Mouse (Mus musculus) midbrain, embryonic 11.5 days (tissue): ENCODE data around the gene Ssbp4. TPM values are rescaled to one million over a fixed set of nuclear protein-coding genes. Genes with fewer than 3 reads are reported as not detected.

Experiments
- ATAC-seq: fragments of 200-750 bp; cut with Nextera tagmentation; 2 replicates; pipeline ENCODE4 v1.8.0; 2017; ENCODE audit warnings: moderate TSS enrichment, moderate library complexity; ENCODE audit not compliant: low FRiP score
- DNase-seq: peaks from one replicate; pipeline ENCODE4 v3.0.0; 2015; ENCODE audit warnings: low spot score; ENCODE audit errors: missing footprints
- H3K27ac ChIP-seq: fragments of 300-500 bp; sonication (generic); 2 replicates; pipeline ENCODE4 v1.5.1; 2014; ENCODE audit warnings: low read depth, low read length
- H3K27me3 ChIP-seq: fragments of 300-500 bp; sonication (generic); 2 replicates; pipeline ENCODE4 v1.6.1; 2014; ENCODE audit warnings: mild to moderate bottlenecking, low read length, moderate library complexity, mixed read lengths; ENCODE audit not compliant: control insufficient read depth, insufficient read depth
- H3K36me3 ChIP-seq: fragments of 300-500 bp; sonication (generic); 2 replicates; pipeline ENCODE4 v1.6.1; 2014; ENCODE audit warnings: mild to moderate bottlenecking, low read length, moderate library complexity, mixed read lengths; ENCODE audit not compliant: control insufficient read depth, insufficient read depth
- H3K4me1 ChIP-seq: fragments of 300-500 bp; sonication (generic); 2 replicates; pipeline ENCODE4 v1.6.1; 2014; ENCODE audit warnings: low read length; ENCODE audit not compliant: control insufficient read depth, insufficient read depth
- H3K4me2 ChIP-seq: fragments of 300-500 bp; sonication (generic); 2 replicates; pipeline ENCODE4 v1.6.1; 2014; ENCODE audit warnings: mild to moderate bottlenecking, moderate library complexity
- H3K4me3 ChIP-seq: fragments of 300-500 bp; sonication (generic); 2 replicates; pipeline ENCODE4 v1.5.1; 2014; ENCODE audit warnings: low read depth, low read length
- H3K9ac ChIP-seq: fragments of 300-500 bp; sonication (generic); 2 replicates; pipeline ENCODE4 v1.6.1; 2014; ENCODE audit warnings: low read length
- H3K9me3 ChIP-seq: fragments of 300-500 bp; sonication (generic); 2 replicates; pipeline ENCODE4 v1.6.1; 2016; ENCODE audit warnings: low read length; ENCODE audit not compliant: control insufficient read depth
- WGBS: fragments of 180-500 bp; shearing (Covaris S2); extraction: QIAGEN DNeasy Blood & Tissue Kit; methylation state at CpG from one replicate; pipeline ENCODE4 v1.1.7; 2014; 5-methylcytosine and 5-hydroxymethylcytosine counted together
- polyA plus RNA-seq: library from polyadenylated mRNA; unstranded; fragments of >200 nt; fragmentation: Nextera tagmentation; extraction: Ambion mirVana; gene quantifications from 2 replicates; pipeline ENCODE4 v1.2.1, GENCODE M21; 2014

The Ssbp4 gene
- polyA plus RNA-seq, 1 experiment from 2014 or later = 96.9 TPM

- Histone ChIP-seq H3K36me3 (no peaks in the 10 kb centered on the region), H3K4me2 (no peak overlapping the region), H3K27me3 (peaks cover 10% of the 10 kb centered on the region; the same call in 1 of the 2 replicates), H3K9me3 (no peaks in the 10 kb centered on the region), H3K4me1 (peaks cover 12% of the 10 kb centered on the region; the same call in 1 of the 2 replicates), H3K27ac (no peak overlapping the region), H3K9ac (no peak overlapping the region), H3K4me3 (no peak overlapping the region)
- ATAC-seq = no peak
- no peak for DNase-seq
- 86% methylated on average over 5 of the region's 5 CpGs for WGBS
Measured at GRCm38 (mm10) chr8:70627041-70627440, 18.4 kb upstream of the Ssbp4 start.

- ATAC-seq (no peak), DNase-seq (peak; percentile 90)
- Histone ChIP-seq H3K27me3 (no peaks in the 10 kb centered on the region), H3K4me1 (peaks cover 9% of the 10 kb centered on the region; the same call in 1 of the 2 replicates), H3K4me3 (no peak overlapping the region), H3K27ac (no peak overlapping the region), H3K36me3 (no peaks in the 10 kb centered on the region), H3K9ac (no peak overlapping the region), H3K4me2 (no peak overlapping the region), H3K9me3 (no peaks in the 10 kb centered on the region)
- WGBS = 21% methylated on average over 5 of the region's 5 CpGs
Measured at GRCm38 (mm10) chr8:70625104-70625503, 16.4 kb upstream of the Ssbp4 start.

- H3K4me1 ChIP-seq = peaks cover 2% of the 10 kb centered on the region; the same call in 1 of the 2 replicates
- H3K4me2 ChIP-seq = no peak overlapping the region
- no peaks in the 10 kb centered on the region for H3K9me3 ChIP-seq
- no peaks in the 10 kb centered on the region for H3K27me3 ChIP-seq
- no peaks in the 10 kb centered on the region for H3K36me3 ChIP-seq
- ATAC-seq (no peak), DNase-seq (no peak)
- WGBS = 57% methylated on average over 3 of the region's 3 CpGs
- H3K27ac ChIP-seq = no peak overlapping the region
- no peak overlapping the region for H3K9ac ChIP-seq
- H3K4me3 ChIP-seq = no peak overlapping the region
Measured at GRCm38 (mm10) chr8:70622220-70622619, 13.5 kb upstream of the Ssbp4 start.

GRCm38 (mm10) chr8:70618888-70619334 lies 10.2 kb upstream of the Ssbp4 start:
- H3K27me3 ChIP-seq = no peaks in the 10 kb centered on the region
- ATAC-seq = peak; percentile 81
- H3K9ac ChIP-seq = no peak overlapping the region
- H3K36me3 ChIP-seq = no peaks in the 10 kb centered on the region
- H3K9me3 ChIP-seq = no peaks in the 10 kb centered on the region
- H3K4me2 ChIP-seq = no peak overlapping the region
- DNase-seq = peak; percentile 91
- WGBS = 30% methylated on average over 9 of the region's 9 CpGs
- no peak overlapping the region for H3K27ac ChIP-seq
- H3K4me1 ChIP-seq = peaks cover 2% of the 10 kb centered on the region; the same call in 1 of the 2 replicates
- no peak overlapping the region for H3K4me3 ChIP-seq

- Histone ChIP-seq H3K4me3 (no peak overlapping the region), H3K36me3 (no peaks in the 10 kb centered on the region), H3K4me2 (no peak overlapping the region), H3K9me3 (no peaks in the 10 kb centered on the region), H3K27ac (no peak overlapping the region), H3K27me3 (no peaks in the 10 kb centered on the region), H3K4me1 (peaks cover 2% of the 10 kb centered on the region; the same call in 1 of the 2 replicates), H3K9ac (no peak overlapping the region)
- DNase-seq = no peak
- ATAC-seq = no peak
- WGBS = 82% methylated on average over 11 of the region's 11 CpGs
Measured at GRCm38 (mm10) chr8:70617985-70618384, 9.3 kb upstream of the Ssbp4 start.

- no peak overlapping the region for H3K27ac ChIP-seq
- DNase-seq = no peak
- no peak for ATAC-seq
- H3K4me1 ChIP-seq = peaks cover 2% of the 10 kb centered on the region
- H3K36me3 ChIP-seq = no peaks in the 10 kb centered on the region
- no peak overlapping the region for H3K4me2 ChIP-seq
- H3K9me3 ChIP-seq = no peaks in the 10 kb centered on the region
- H3K9ac ChIP-seq = no peak overlapping the region
- 64% methylated on average over 11 of the region's 11 CpGs for WGBS
- no peak overlapping the region for H3K4me3 ChIP-seq
- H3K27me3 ChIP-seq = no peaks in the 10 kb centered on the region
Measured at GRCm38 (mm10) chr8:70616645-70617044, 8.0 kb upstream of the Ssbp4 start.

GRCm38 (mm10) chr8:70615894-70616293 lies 7.2 kb upstream of the Ssbp4 start, which contains the start of gene Lrrc25:
Lrrc25 (plus strand) TSS chr8:70616155.
- no peaks in the 10 kb centered on the region for H3K36me3 ChIP-seq
- H3K4me3 ChIP-seq = no peak within 1 kb of the TSS
- no peaks in the 10 kb centered on the region for H3K27me3 ChIP-seq
- H3K4me1 ChIP-seq = peaks cover 5% of the 10 kb centered on the region
- DNase-seq = no peak
- H3K9ac ChIP-seq = no peak within 1 kb of the TSS
- WGBS = 76% methylated on average over 3 of the region's 3 CpGs
- ATAC-seq = no peak
- no peaks in the 10 kb centered on the region for H3K9me3 ChIP-seq
- H3K4me2 ChIP-seq = no peak within 1 kb of the TSS
- H3K27ac ChIP-seq = no peak within 1 kb of the TSS

GRCm38 (mm10) chr8:70615281-70615680 lies 6.6 kb upstream of the Ssbp4 start:
- H3K27ac ChIP-seq = no peak overlapping the region
- H3K27me3 ChIP-seq = no peaks in the 10 kb centered on the region
- H3K36me3 ChIP-seq = no peaks in the 10 kb centered on the region
- peaks cover 9% of the 10 kb centered on the region for H3K4me1 ChIP-seq
- H3K9me3 ChIP-seq = no peaks in the 10 kb centered on the region
- no peak for DNase-seq
- H3K9ac ChIP-seq = no peak overlapping the region
- H3K4me2 ChIP-seq = no peak overlapping the region
- H3K4me3 ChIP-seq = no peak overlapping the region
- 86% methylated on average over 8 of the region's 8 CpGs for WGBS
- ATAC-seq = no peak

GRCm38 (mm10) chr8:70614469-70614868 lies 5.8 kb upstream of the Ssbp4 start:
- Histone ChIP-seq H3K27ac (no peak overlapping the region), H3K9me3 (no peaks in the 10 kb centered on the region), H3K4me2 (no peak overlapping the region), H3K4me1 (peaks cover 16% of the 10 kb centered on the region), H3K36me3 (no peaks in the 10 kb centered on the region), H3K27me3 (no peaks in the 10 kb centered on the region), H3K4me3 (no peak overlapping the region), H3K9ac (no peak overlapping the region)
- DNase-seq (no peak), ATAC-seq (no peak)
- WGBS = 78% methylated on average over 5 of the region's 5 CpGs
